Mouse (Mus musculus): Measurements from ENCODE around the gene Gpn2.

DNA sequence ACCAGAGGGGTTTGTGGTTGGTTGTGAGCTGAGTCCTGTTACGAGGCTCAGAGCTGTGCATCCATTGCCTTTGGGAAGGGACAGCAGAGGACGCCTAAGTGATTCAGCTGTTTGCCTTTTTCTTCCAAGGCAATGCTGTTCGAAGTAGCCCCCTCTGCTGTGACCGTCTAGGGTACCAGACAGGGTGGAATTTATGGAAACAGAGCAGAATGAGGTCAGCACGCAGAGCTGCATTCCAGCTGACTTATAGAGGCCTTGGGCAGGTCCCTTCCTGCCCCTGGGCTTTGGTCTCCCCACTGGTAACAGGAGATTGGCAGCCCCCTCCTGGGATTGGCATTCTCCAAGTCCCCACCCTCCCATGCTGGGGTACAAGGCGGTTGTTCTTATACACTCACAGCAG, 20.7 kb downstream of the Gpn2 start:
- TF ChIP-seq CTCF (IDR thresholded peaks at IDR 0.05; ENCODE audit: low read depth, low read length), result no peak
- TF ChIP-seq GATA1 (IDR thresholded peaks at IDR 0.05; ENCODE audit: borderline replicate concordance, low read length), result no peak

Measured in G1E (cell line).